Mouse (Mus musculus): ENCODE data around the gene Nfic.

Gene Nfic

GRCm38 (mm10) chr10:81383802-81384604 lies 71.4 kb downstream of the Nfic start, which contains the start of the genes Dohh and Gm48551:
Gene Dohh (plus strand): TSS chr10:81384428.
Gene Gm48551 (plus strand): TSS chr10:81384466.
- DNase-seq (ENCODE audit: low spot score) = peak; percentile 99

- DNase-seq (ENCODE audit: low spot score) = peak; percentile 90
Measured at GRCm38 (mm10) chr10:81382039-81382438, 73.4 kb downstream of the Nfic start.

- no peak for DNase-seq (ENCODE audit: low spot score)
Measured at GRCm38 (mm10) chr10:81379809-81380378, 75.5 kb downstream of the Nfic start.

GRCm38 (mm10) chr10:81379183-81379553 lies 76.3 kb downstream of the Nfic start:
- no peak for DNase-seq (ENCODE audit: low spot score)

GRCm38 (mm10) chr10:81378553-81379182 lies 76.8 kb downstream of the Nfic start:
- DNase-seq (ENCODE audit: low spot score) = peak; percentile 100

- DNase-seq (ENCODE audit: low spot score) = no peak
Measured at GRCm38 (mm10) chr10:81377793-81378552, 77.5 kb downstream of the Nfic start, which contains the start of gene Fzr1. Gene Fzr1 (minus strand): TSS chr10:81378516.

- DNase-seq (ENCODE audit: low spot score) = no peak
Measured at GRCm38 (mm10) chr10:81377362-81377664, 78.1 kb downstream of the Nfic start.

- no peak for DNase-seq (ENCODE audit: low spot score)
Measured at GRCm38 (mm10) chr10:81376561-81377361, 78.7 kb downstream of the Nfic start.

GRCm38 (mm10) chr10:81375322-81375721 lies 80.1 kb downstream of the Nfic start:
- DNase-seq (ENCODE audit: low spot score) = no peak

- DNase-seq (ENCODE audit: low spot score) = no peak
Measured at GRCm38 (mm10) chr10:81367207-81367495, 88.3 kb downstream of the Nfic start.

- no peak for DNase-seq (ENCODE audit: low spot score)
Measured at GRCm38 (mm10) chr10:81366477-81367206, 88.8 kb downstream of the Nfic start.

GRCm38 (mm10) chr10:81365672-81366476 lies 89.6 kb downstream of the Nfic start, which contains the start of gene 4930404N11Rik:
Gene 4930404N11Rik (minus strand): TSS chr10:81365816.
- DNase-seq (ENCODE audit: low spot score) = no peak

GRCm38 (mm10) chr10:81365073-81365472 lies 90.4 kb downstream of the Nfic start:
- DNase-seq (ENCODE audit: low spot score) = no peak

GRCm38 (mm10) chr10:81364666-81365065 lies 90.8 kb downstream of the Nfic start:
- no peak for DNase-seq (ENCODE audit: low spot score)

GRCm38 (mm10) chr10:81363436-81364346 lies 91.7 kb downstream of the Nfic start:
- no peak for DNase-seq (ENCODE audit: low spot score)

- DNase-seq (ENCODE audit: low spot score) = peak; percentile 70
Measured at GRCm38 (mm10) chr10:81362336-81362949, 93.0 kb downstream of the Nfic start.

GRCm38 (mm10) chr10:81360721-81361120 lies 94.7 kb downstream of the Nfic start:
- no peak for DNase-seq (ENCODE audit: low spot score)

GRCm38 (mm10) chr10:81358841-81359240 lies 96.6 kb downstream of the Nfic start:
- DNase-seq (ENCODE audit: low spot score) = no peak

GRCm38 (mm10) chr10:81358209-81358608 lies 97.2 kb downstream of the Nfic start:
- DNase-seq (ENCODE audit: low spot score) = no peak

Data from spleen, adult 12 weeks (tissue).